Mouse (Mus musculus) embryonic facial prominence, embryonic 10.5 days (tissue): ENCODE results near the gene Bach2. TPM values are rescaled to one million over a fixed set of nuclear protein-coding genes. Genes with fewer than 3 reads are reported as not detected.

Experiments used
- DNase-seq: peaks from one replicate; pipeline ENCODE4 v3.0.0-alpha.2; 2017; ENCODE audit warnings: low spot score
- H3K27ac ChIP-seq: fragments of 300-500 bp; sonication (generic); replicated peaks from 2 replicates; pipeline ENCODE4 v1.5.1; 2016; ENCODE audit warnings: mild to moderate bottlenecking
- H3K27me3 ChIP-seq: fragments of 300-500 bp; sonication (generic); replicated peaks from 2 replicates; pipeline ENCODE4 v1.6.1; 2016; ENCODE audit warnings: low read depth, mild to moderate bottlenecking; ENCODE audit not compliant: poor library complexity, severe bottlenecking
- H3K36me3 ChIP-seq: fragments of 300-500 bp; sonication (generic); replicated peaks from 2 replicates; pipeline ENCODE4 v1.6.1; 2016; ENCODE audit warnings: mild to moderate bottlenecking, moderate library complexity
- H3K4me1 ChIP-seq: fragments of 300-500 bp; sonication (generic); 2 replicates; pipeline ENCODE4 v1.6.1; 2016
- H3K4me3 ChIP-seq: fragments of 300-500 bp; sonication (generic); 2 replicates; pipeline ENCODE4 v1.5.1; 2016; ENCODE audit warnings: mild to moderate bottlenecking, moderate library complexity
- H3K9me3 ChIP-seq: fragments of 300-500 bp; sonication (generic); 2 replicates; pipeline ENCODE4 v1.6.1; 2016; ENCODE audit warnings: mild to moderate bottlenecking
- WGBS: fragments of 180-500 bp; shearing (Covaris S2); methylation state at CpG from one replicate; pipeline ENCODE4 v1.1.7; 2016; 5-methylcytosine and 5-hydroxymethylcytosine counted together
- polyA plus RNA-seq: library from polyadenylated mRNA; unstranded; fragments of >200 nt; fragmentation: Nextera tagmentation; extraction: Ambion mirVana; gene quantifications from 2 replicates; pipeline ENCODE4 v1.2.1, GENCODE M21; 2016

The Bach2 gene
- polyA plus RNA-seq, 1 experiment from 2014 or later: 12.2 TPM

DNA sequence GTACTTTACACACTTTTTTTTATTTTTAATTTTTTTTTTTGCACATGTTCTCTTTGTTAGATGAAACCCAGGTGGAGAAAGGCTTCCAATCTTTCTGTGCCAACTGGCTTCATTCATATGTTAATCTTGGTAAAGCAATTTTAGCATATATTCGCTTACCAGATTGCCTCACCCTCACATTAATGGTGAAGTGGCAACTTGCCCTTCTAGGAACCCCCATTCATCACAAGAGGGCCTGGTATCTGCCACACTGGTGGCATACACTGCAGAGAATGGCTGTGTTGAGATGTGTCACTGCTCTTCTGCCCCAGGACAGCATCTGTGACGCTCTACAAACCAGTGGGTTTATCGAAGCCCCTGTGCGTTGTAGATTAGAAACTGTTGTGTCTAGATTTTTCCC is 183.8 kb downstream of the Bach2 start:
- Histone ChIP-seq H3K27ac (no peak overlapping the region), H3K9me3 (no peaks in the 10 kb centered on the region), H3K4me3 (no peak overlapping the region), H3K27me3 (no peaks in the 10 kb centered on the region), H3K4me1 (no peaks in the 10 kb centered on the region), H3K36me3 (no peaks in the 10 kb centered on the region)
- WGBS: 94% methylated on average over 4 of the region's 4 CpGs
- no peak for DNase-seq

DNA sequence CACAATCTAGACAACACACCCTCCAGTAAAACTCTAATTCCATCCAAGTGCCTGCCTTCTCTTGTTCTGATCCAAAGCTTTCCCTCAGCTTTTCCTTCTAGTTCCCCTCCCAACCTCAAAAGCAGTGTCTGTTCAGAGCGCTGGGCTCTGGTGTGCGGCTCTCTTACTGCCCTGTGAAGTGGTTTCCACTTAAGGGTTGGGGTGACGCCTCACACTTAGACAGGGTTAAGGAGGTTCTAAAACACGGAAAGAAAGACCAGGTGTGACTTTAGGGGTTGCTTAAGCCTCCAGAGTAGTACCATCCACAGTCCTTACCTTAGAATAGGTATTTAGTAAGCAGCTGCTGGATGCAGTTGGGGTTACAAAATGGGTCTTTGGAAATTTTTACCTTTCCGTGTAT is 185.1 kb downstream of the Bach2 start:
- no peak overlapping the region for H3K4me3 ChIP-seq
- no peak for DNase-seq
- no peaks in the 10 kb centered on the region for H3K36me3 ChIP-seq
- H3K4me1 ChIP-seq: peaks cover under 1% of the 10 kb centered on the region; the same call in 1 of the 2 replicates
- no peaks in the 10 kb centered on the region for H3K9me3 ChIP-seq
- no peak overlapping the region for H3K27ac ChIP-seq
- no peaks in the 10 kb centered on the region for H3K27me3 ChIP-seq
- WGBS: 85% methylated on average over 5 of the region's 5 CpGs

DNA sequence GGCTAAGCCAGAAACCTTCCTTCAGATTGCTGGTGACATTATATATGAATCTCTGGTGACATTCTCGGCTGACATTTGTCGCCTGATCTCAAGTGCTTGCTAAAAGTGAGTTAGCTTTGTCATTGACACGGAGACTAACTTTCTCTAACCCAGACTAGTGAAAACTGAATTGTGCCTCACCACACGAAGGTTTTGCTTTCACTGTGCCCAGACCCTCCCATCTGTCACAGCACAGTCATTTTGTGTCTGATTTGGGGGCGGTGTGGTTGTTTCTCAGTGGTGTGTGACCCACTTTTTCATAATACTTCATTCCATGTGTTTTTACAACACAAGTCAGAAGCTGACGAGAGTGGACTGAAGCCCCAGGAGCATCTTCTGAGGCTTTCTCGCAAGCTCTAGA is 185.8 kb downstream of the Bach2 start:
- H3K4me3 ChIP-seq: no peak overlapping the region
- DNase-seq: no peak
- no peaks in the 10 kb centered on the region for H3K9me3 ChIP-seq
- H3K4me1 ChIP-seq: peaks cover 8% of the 10 kb centered on the region
- H3K27ac ChIP-seq: no peak overlapping the region
- WGBS: 90% methylated on average over 7 of the region's 7 CpGs
- no peaks in the 10 kb centered on the region for H3K36me3 ChIP-seq
- H3K27me3 ChIP-seq: no peaks in the 10 kb centered on the region

- H3K9me3 ChIP-seq: no peaks in the 10 kb centered on the region
- H3K4me3 ChIP-seq: no peak overlapping the region
- no peak for DNase-seq
- 85% methylated on average over 7 of the region's 7 CpGs for WGBS
- no peak overlapping the region for H3K27ac ChIP-seq
- no peaks in the 10 kb centered on the region for H3K27me3 ChIP-seq
- H3K4me1 ChIP-seq: peaks cover 14% of the 10 kb centered on the region
- no peaks in the 10 kb centered on the region for H3K36me3 ChIP-seq
These were observed 186.5 kb downstream of the Bach2 start for GRCm38 (mm10) chr4:32425060-32425459.

- Histone ChIP-seq H3K4me1 (peaks cover 20% of the 10 kb centered on the region), H3K27ac (no peak overlapping the region), H3K9me3 (no peaks in the 10 kb centered on the region), H3K27me3 (no peaks in the 10 kb centered on the region), H3K36me3 (no peaks in the 10 kb centered on the region), H3K4me3 (no peak overlapping the region)
- no peak for DNase-seq
- WGBS: 96% methylated on average over 3 of the region's 3 CpGs
These were observed 187.0 kb downstream of the Bach2 start for GRCm38 (mm10) chr4:32425641-32426040.

DNA sequence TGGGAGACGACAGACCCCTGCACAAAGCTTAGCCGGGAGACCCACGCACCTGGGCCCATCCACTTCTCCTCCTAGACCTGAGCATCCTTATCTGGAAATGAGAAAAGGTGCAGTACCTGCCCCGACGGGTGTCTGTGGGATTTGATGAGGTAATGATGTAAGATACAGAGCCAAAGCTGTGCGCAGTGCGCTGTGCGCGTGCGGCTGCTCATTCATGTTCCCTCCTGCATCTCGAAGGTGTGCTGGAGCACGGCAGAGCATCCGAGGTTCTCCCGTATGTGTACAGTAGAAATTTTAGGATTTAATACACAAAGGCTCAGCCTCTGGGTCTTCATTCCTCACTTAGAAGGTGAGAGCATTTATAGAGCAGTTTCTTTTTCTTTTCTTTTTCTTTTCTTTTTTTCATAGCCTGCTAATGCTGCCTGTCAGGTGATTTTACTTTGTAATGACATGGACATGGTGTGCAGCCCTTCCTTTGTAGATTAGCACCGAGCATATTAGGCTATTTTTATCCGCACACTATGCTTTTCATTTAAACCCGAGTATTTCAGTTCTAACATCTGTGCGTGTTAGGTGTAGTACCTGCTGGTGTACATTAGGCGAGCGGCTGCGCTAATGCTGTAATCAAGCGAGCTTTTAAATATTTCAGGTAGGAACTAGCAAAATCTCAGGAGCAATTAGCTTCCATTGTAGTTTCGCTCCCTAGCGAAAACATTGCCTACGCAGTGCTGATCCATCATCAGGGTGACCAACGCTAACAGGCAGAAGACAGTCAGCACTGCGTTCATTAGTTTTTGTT is 188.4 kb downstream of the Bach2 start:
- WGBS: 93% methylated on average over 27 of the region's 27 CpGs
- Histone ChIP-seq H3K36me3 (no peaks in the 10 kb centered on the region), H3K9me3 (no peaks in the 10 kb centered on the region), H3K27me3 (no peaks in the 10 kb centered on the region), H3K4me3 (no peak overlapping the region), H3K27ac (no peak overlapping the region), H3K4me1 (peaks cover 33% of the 10 kb centered on the region)
- no peak for DNase-seq

DNA sequence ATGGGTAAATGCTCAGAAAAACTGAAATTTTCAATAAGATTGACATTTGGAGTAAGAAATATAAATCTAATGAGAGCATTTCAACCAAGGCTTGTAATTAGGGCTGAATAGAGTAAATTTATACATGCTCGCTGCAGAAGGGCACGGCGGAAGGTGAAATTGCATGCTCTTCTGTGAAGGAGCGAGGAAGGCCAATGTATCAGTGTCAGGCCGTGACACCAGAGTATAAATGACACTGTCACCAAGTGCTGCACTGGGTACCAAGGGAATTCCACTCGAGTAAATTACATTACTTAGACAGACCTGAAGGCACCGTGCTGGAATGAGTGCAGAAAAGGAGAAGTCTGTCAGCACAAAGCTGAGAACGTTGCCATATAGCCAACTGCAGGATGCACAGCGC is 190.1 kb downstream of the Bach2 start:
- no peak overlapping the region for H3K27ac ChIP-seq
- H3K36me3 ChIP-seq: no peaks in the 10 kb centered on the region
- no peak for DNase-seq
- no peaks in the 10 kb centered on the region for H3K9me3 ChIP-seq
- no peak overlapping the region for H3K4me3 ChIP-seq
- H3K27me3 ChIP-seq: no peaks in the 10 kb centered on the region
- WGBS: 73% methylated on average over 9 of the region's 9 CpGs
- H3K4me1 ChIP-seq: peaks cover 51% of the 10 kb centered on the region

- no peak overlapping the region for H3K4me3 ChIP-seq
- WGBS: 81% methylated on average over 11 of the region's 11 CpGs
- H3K27me3 ChIP-seq: no peaks in the 10 kb centered on the region
- peak overlapping the region; percentile 75; the same call in 1 of the 2 replicates for H3K27ac ChIP-seq
- peaks cover 53% of the 10 kb centered on the region for H3K4me1 ChIP-seq
- H3K9me3 ChIP-seq: no peaks in the 10 kb centered on the region
- no peak for DNase-seq
- H3K36me3 ChIP-seq: no peaks in the 10 kb centered on the region
These were observed 191.5 kb downstream of the Bach2 start for GRCm38 (mm10) chr4:32430136-32430535.

- WGBS: 16% methylated on average over 7 of the region's 7 CpGs
- peak; percentile 39 for DNase-seq
- H3K4me3 ChIP-seq: no peak overlapping the region
- H3K27ac ChIP-seq: peak overlapping the region; percentile 75
- no peaks in the 10 kb centered on the region for H3K27me3 ChIP-seq
- H3K4me1 ChIP-seq: peaks cover 58% of the 10 kb centered on the region
- H3K36me3 ChIP-seq: no peaks in the 10 kb centered on the region
- no peaks in the 10 kb centered on the region for H3K9me3 ChIP-seq
These were observed 192.4 kb downstream of the Bach2 start for GRCm38 (mm10) chr4:32430981-32431380.

DNA sequence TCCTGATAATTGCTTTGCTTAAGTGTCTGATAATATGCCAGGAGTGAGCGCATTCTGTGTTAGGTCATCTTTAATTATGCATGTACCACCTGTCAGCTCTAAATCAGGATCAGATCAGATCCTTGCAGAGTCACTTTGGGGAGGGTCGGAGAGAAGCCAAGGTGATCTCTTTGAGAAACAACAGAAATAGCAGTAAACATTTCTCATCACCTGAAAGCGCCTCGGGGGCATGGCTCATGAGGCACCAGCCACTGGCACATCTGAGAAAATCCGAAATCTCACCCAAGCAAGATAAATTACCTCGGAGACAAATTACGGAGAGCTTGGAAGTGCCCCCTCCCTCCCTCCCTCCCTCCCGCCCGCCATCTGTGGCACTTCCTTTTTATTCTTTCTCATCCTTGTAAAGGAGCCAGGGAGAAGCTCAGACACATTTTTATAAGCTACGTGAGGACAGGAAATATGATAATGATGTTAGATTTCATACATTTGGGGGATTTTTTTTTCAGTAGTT is 193.7 kb downstream of the Bach2 start:
- no peaks in the 10 kb centered on the region for H3K9me3 ChIP-seq
- DNase-seq: no peak
- no peak overlapping the region for H3K4me3 ChIP-seq
- H3K27ac ChIP-seq: peak overlapping the region; percentile 24; the same call in 1 of the 2 replicates
- 44% methylated on average over 10 of the region's 10 CpGs for WGBS
- H3K4me1 ChIP-seq: peaks cover 66% of the 10 kb centered on the region
- H3K27me3 ChIP-seq: no peaks in the 10 kb centered on the region
- no peaks in the 10 kb centered on the region for H3K36me3 ChIP-seq

DNA sequence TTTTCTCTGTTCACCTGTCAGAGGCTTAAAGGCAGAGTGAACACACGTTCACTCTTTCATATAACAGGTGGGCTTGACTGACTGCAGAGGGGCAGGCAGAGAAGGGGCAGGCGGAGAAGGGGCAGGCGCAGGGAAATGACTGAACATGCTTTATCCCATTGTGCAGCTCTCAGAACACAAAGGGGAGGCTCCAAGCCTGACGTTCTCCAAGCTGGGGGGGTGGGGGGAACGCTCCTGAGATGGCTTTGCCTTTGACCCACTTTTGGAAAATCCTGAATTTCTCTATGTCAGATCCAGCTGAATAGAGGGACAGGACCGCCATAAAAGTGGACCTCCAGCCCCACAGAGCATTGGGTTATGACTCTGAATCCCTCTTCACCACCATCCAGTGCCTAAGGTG is 194.3 kb downstream of the Bach2 start:
- H3K9me3 ChIP-seq: no peaks in the 10 kb centered on the region
- 52% methylated on average over 6 of the region's 6 CpGs for WGBS
- no peak for DNase-seq
- no peaks in the 10 kb centered on the region for H3K36me3 ChIP-seq
- H3K4me3 ChIP-seq: no peak overlapping the region
- H3K27ac ChIP-seq: peak overlapping the region; percentile 4; the same call in 1 of the 2 replicates
- H3K27me3 ChIP-seq: no peaks in the 10 kb centered on the region
- peaks cover 66% of the 10 kb centered on the region for H3K4me1 ChIP-seq

GRCm38 (mm10) chr4:32434612-32435011 is 196.0 kb downstream of the Bach2 start:
- Histone ChIP-seq H3K4me1 (peaks cover 56% of the 10 kb centered on the region), H3K9me3 (no peaks in the 10 kb centered on the region), H3K36me3 (no peaks in the 10 kb centered on the region), H3K27ac (no peak overlapping the region), H3K4me3 (no peak overlapping the region), H3K27me3 (no peaks in the 10 kb centered on the region)
- DNase-seq: no peak
- WGBS: 81% methylated on average over 1 of the region's 1 CpGs
